Mouse (Mus musculus): ENCODE data around the gene Ski. TPM values are rescaled to one million over a fixed set of nuclear protein-coding genes. Genes with fewer than 3 reads are reported as not detected.

Gene Ski
- 4.3 and 4.5 TPM in 2 replicates for polyA plus RNA-seq (2012; rRNA removed)
- 2.4 and 2.8 TPM in 2 replicates for polyA plus RNA-seq (2014; fragmentation: Nextera tagmentation; extraction: Ambion mirVana)

DNA sequence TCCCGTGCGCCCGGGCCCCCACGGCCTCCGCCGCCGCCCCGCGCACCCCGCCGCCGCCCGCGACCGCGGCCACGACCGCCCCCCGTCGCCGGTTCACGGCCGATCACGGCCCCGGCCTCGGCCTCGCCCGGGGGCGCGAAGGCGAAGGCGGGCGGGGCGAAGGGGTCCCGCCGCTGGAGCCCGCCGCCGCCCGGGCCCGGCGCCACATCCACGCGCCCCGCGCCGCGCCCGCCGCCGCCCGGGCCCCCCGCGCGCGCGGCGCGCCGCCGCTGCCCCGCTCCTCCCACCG lies at the start of gene Ski:
Gene Ski (minus strand): TSS at position 41 of the 289 bp plus-strand sequence.
- Histone ChIP-seq H3K4me1 (replicated peaks; ENCODE audit: control insufficient read depth in 2 of 2, insufficient read depth in 2 of 2, low read length in 1 of 2) (peaks cover 5 to 32% of the 10 kb centered on the region in 2 experiments), H3K4me2 (ENCODE audit: low read depth) (peak within 1 kb of the TSS; percentile 79), H3K9ac (replicated peaks) (peak within 1 kb of the TSS; percentile 73), H3K4me3 (ENCODE audit: insufficient read depth in 1 of 2, low read depth in 2 of 2, low read length in 2 of 2) (peak within 1 kb of the TSS; percentile 49 to 70), H3K27me3 (ENCODE audit: control insufficient read depth, insufficient read depth, low read length) (peaks cover 27% of the 10 kb centered on the region), H3K27ac (peak within 1 kb of the TSS; percentile 65), H3K9me3 (ENCODE audit: control insufficient read depth, low read length) (no peaks in the 10 kb centered on the region), H3K36me3 (replicated peaks; ENCODE audit: control insufficient read depth, insufficient read depth, low read depth) (no peaks in the 10 kb centered on the region)
- ATAC-seq (ENCODE audit: insufficient read depth): no peak
- TF ChIP-seq EP300 (IDR thresholded peaks at IDR 0.05; ENCODE audit: low read depth) (no peak), CTCF (IDR thresholded peaks at IDR 0.05; ENCODE audit: low read depth) (no peak)
- no peak for DNase-seq (ENCODE audit: low read depth in 3 of 3, low spot score in 3 of 3)
- WGBS (ENCODE audit: insufficient replicate concordance): 2% methylated on average over 26 of the region's 63 CpGs

DNA sequence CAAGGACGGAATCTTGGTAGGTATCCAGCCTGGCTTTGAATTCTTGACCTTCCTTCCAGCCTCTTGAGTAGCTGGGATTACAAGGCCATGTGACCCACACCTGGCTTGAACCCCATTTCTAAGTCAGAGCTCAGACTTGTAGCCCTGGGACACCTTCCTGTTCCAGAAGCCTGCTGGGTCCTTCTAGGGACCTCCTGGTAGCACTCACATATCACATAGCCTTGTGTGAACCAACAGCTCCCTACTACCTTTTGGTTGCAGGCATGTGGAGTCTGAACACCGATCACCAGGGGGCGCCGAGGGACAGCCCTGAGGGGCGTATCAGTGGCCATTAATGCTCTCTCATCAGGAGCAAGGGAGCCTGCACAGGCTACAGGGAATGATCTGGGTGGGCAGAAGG lies 46.0 kb upstream of the Ski start:
- no peaks in the 10 kb centered on the region for H3K36me3 ChIP-seq (replicated peaks; ENCODE audit: control insufficient read depth, insufficient read depth, low read depth)
- no peak overlapping the region for H3K9ac ChIP-seq (replicated peaks)
- H3K4me3 ChIP-seq (ENCODE audit: insufficient read depth in 1 of 2, low read depth in 2 of 2, low read length in 2 of 2): no peak overlapping the region
- H3K27ac ChIP-seq: no peak overlapping the region
- no peaks in the 10 kb centered on the region for H3K27me3 ChIP-seq (ENCODE audit: control insufficient read depth, insufficient read depth, low read length)
- no peak for DNase-seq (ENCODE audit: low read depth in 3 of 3, low spot score in 3 of 3)
- ATAC-seq (ENCODE audit: insufficient read depth): 0 out of 2 replicates have a peak, but pooled peaks have one; percentile 23
- TF ChIP-seq CTCF (IDR thresholded peaks at IDR 0.05; ENCODE audit: low read depth) (peak; percentile 67), EP300 (IDR thresholded peaks at IDR 0.05; ENCODE audit: low read depth) (no peak)
- H3K4me2 ChIP-seq (ENCODE audit: low read depth): no peak overlapping the region
- H3K9me3 ChIP-seq (ENCODE audit: control insufficient read depth, low read length): no peaks in the 10 kb centered on the region
- no peaks in the 10 kb centered on the region for H3K4me1 ChIP-seq (replicated peaks; ENCODE audit: control insufficient read depth in 2 of 2, insufficient read depth in 2 of 2, low read length in 1 of 2)
- 16% methylated on average over 5 of the region's 5 CpGs for WGBS (ENCODE audit: insufficient replicate concordance)

DNA sequence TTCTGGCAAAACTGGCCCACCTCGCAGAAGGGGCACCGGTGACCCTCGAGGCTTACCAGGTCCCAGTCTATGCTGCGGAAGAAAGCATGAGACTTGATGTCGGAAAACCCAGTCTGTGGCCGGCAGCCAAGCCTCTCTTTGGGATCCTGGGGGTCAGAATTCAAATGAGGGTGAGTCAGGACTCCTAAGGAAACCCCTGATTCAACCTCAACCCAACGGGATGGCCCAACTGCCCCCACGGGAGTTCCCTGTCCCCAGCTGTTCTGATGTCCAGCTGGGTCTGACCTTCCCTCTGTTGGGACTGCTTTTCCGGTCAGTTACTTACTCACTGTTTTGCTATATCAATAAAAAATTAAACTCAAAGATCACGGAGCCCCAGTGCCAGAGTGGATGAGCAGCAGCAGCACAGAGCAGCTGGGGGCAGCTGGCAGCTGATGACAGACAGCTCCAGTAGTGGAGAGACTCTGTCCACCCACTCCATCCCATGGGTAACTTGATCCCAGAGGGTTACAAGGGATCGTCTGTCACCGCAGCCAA lies 45.3 kb upstream of the Ski start:
- H3K4me2 ChIP-seq (ENCODE audit: low read depth): no peak overlapping the region
- no peak overlapping the region for H3K9ac ChIP-seq (replicated peaks)
- 52% methylated on average over 12 of the region's 12 CpGs for WGBS (ENCODE audit: insufficient replicate concordance)
- H3K4me1 ChIP-seq (replicated peaks; ENCODE audit: control insufficient read depth in 2 of 2, insufficient read depth in 2 of 2, low read length in 1 of 2): no peaks in the 10 kb centered on the region
- ATAC-seq (ENCODE audit: insufficient read depth) (no peak), DNase-seq (ENCODE audit: low read depth in 3 of 3, low spot score in 3 of 3) (no peak)
- H3K4me3 ChIP-seq (ENCODE audit: insufficient read depth in 1 of 2, low read depth in 2 of 2, low read length in 2 of 2): no peak overlapping the region
- H3K27ac ChIP-seq: no peak overlapping the region
- H3K9me3 ChIP-seq (ENCODE audit: control insufficient read depth, low read length): no peaks in the 10 kb centered on the region
- no peaks in the 10 kb centered on the region for H3K36me3 ChIP-seq (replicated peaks; ENCODE audit: control insufficient read depth, insufficient read depth, low read depth)
- TF ChIP-seq CTCF (IDR thresholded peaks at IDR 0.05; ENCODE audit: low read depth) (no peak), EP300 (IDR thresholded peaks at IDR 0.05; ENCODE audit: low read depth) (no peak)
- no peaks in the 10 kb centered on the region for H3K27me3 ChIP-seq (ENCODE audit: control insufficient read depth, insufficient read depth, low read length)

DNA sequence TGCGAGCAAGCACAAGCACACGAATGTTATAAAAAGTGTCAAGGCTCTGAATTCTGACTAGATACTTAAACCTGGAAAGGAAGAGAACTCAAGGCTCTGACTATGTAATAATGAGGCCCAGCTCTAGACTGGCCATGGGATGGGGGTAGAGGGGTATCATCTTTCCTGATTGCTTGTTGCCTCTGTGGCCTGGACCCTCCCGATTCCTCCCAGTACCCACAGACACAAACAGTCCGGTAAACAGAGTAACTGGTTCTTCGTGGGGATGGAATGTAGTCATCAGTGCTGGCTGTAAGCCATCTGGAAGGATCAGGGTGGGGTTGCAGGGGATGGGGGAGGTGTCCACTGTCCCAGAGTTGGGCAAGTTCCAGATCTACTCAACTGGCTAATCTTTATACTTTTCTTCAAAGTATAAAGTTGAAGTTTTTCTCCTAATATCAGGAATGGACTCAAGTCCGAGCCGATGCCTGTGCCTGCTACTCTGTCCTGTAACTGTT lies 44.7 kb upstream of the Ski start:
- H3K27ac ChIP-seq: no peak overlapping the region
- WGBS (ENCODE audit: insufficient replicate concordance): 63% methylated on average over 7 of the region's 7 CpGs
- no peak for DNase-seq (ENCODE audit: low read depth in 3 of 3, low spot score in 3 of 3)

DNA sequence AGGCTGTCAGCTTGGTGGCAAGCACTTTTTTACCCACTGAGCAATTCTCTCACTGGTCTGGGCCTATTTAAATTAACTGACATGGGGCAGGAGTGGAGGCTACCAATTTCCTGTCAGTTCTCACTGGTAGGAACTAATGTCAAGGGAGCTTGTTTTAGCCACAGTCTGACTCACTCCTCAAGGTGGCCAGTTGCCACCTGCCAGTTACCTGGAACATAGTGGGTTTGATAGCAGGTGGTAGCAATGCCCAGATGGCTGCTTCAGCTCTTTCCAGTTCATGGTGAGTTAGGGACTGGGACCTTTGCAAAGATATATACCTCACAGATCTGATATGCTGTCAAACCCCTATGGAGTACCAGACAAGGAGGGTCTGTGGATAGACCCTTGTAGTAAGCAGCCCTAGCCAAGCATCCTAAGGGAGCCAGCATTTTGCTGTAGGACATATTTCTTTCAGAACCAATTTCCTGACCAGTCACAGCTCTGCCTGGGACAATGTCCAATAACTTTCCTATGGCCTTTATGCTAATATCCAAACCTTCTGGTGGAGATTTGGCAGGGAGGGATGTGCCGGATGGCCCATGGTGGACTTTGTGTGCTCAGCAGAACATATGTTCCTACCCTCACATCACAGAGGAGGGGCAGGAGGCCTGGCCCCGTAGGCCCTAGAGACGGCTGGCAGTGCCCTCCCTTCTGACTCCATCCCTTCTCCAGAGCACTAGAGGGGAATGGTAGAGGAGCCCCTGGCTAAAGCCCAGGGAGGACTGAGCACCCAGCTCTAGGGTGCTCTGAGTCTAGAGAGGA lies 42.3 kb upstream of the Ski start:
- no peaks in the 10 kb centered on the region for H3K4me1 ChIP-seq (replicated peaks; ENCODE audit: control insufficient read depth in 2 of 2, insufficient read depth in 2 of 2, low read length in 1 of 2)
- DNase-seq (ENCODE audit: low read depth in 3 of 3, low spot score in 3 of 3): no peak
- 62% methylated on average over 3 of the region's 3 CpGs for WGBS (ENCODE audit: insufficient replicate concordance)
- H3K4me3 ChIP-seq (ENCODE audit: insufficient read depth in 1 of 2, low read depth in 2 of 2, low read length in 2 of 2): no peak overlapping the region
- H3K27ac ChIP-seq: no peak overlapping the region
- no peak overlapping the region for H3K9ac ChIP-seq (replicated peaks)
- no peaks in the 10 kb centered on the region for H3K36me3 ChIP-seq (replicated peaks; ENCODE audit: control insufficient read depth, insufficient read depth, low read depth)
- H3K9me3 ChIP-seq (ENCODE audit: control insufficient read depth, low read length): no peaks in the 10 kb centered on the region
- TF ChIP-seq EP300 (IDR thresholded peaks at IDR 0.05; ENCODE audit: low read depth) (no peak), CTCF (IDR thresholded peaks at IDR 0.05; ENCODE audit: low read depth) (no peak)
- H3K27me3 ChIP-seq (ENCODE audit: control insufficient read depth, insufficient read depth, low read length): no peaks in the 10 kb centered on the region
- ATAC-seq (ENCODE audit: insufficient read depth): no peak
- no peak overlapping the region for H3K4me2 ChIP-seq (ENCODE audit: low read depth)

More for the DNA sequence above, 44.7 kb upstream of the Ski start:
- Histone ChIP-seq H3K9ac (replicated peaks) (no peak overlapping the region), H3K9me3 (ENCODE audit: control insufficient read depth, low read length) (no peaks in the 10 kb centered on the region), H3K4me1 (replicated peaks; ENCODE audit: control insufficient read depth in 2 of 2, insufficient read depth in 2 of 2, low read length in 1 of 2) (no peaks in the 10 kb centered on the region), H3K27me3 (ENCODE audit: control insufficient read depth, insufficient read depth, low read length) (no peaks in the 10 kb centered on the region), H3K36me3 (replicated peaks; ENCODE audit: control insufficient read depth, insufficient read depth, low read depth) (no peaks in the 10 kb centered on the region), H3K4me2 (ENCODE audit: low read depth) (no peak overlapping the region), H3K4me3 (ENCODE audit: insufficient read depth in 1 of 2, low read depth in 2 of 2, low read length in 2 of 2) (no peak overlapping the region)
- no peak for ATAC-seq (ENCODE audit: insufficient read depth)
- TF ChIP-seq EP300 (IDR thresholded peaks at IDR 0.05; ENCODE audit: low read depth): no peak
- no peak for TF ChIP-seq CTCF (IDR thresholded peaks at IDR 0.05; ENCODE audit: low read depth)

Data from liver, embryonic 14.5 days (tissue).